Mouse (Mus musculus) granulocyte monocyte progenitor cell, adult 5-6 weeks (primary cell): ENCODE data around the gene Gsk3b. TPM values are rescaled to one million over a fixed set of nuclear protein-coding genes. Genes with fewer than 3 reads are reported as not detected.
"Not testable (repeated sequence)": the region's sequence is repeated elsewhere in the genome, so short reads cannot be mapped to it uniquely, and the experiment has no call there.

Experiments used
- ATAC-seq: replicated peaks from 2 replicates; pipeline ENCODE4 v1.8.0; 2016; ENCODE audit warnings: mild to moderate bottlenecking, moderate TSS enrichment, inconsistent platforms; ENCODE audit not compliant: poor library complexity, severe bottlenecking
- total RNA-seq, 2 experiments: library from RNA; stranded (forward) in 1 of 2; stranded (reverse) in 1 of 2; fragments of 200-712, 200-1000 nt in 1 of 2; fragments of >200 nt in 1 of 2; fragmentation: Nextera tagmentation in 1 of 2; gene quantifications; 2 replicates each; pipeline ENCODE4 v1.2.3; 2014 to 2017

Gene Gsk3b
- total RNA-seq (2014; fragmentation: Nextera tagmentation) (46.8 and 50.9 TPM in 2 replicates), total RNA-seq (2017) (20.0 and 25.5 TPM in 2 replicates)

- ATAC-seq, result peak; percentile 75
Measured at GRCm38 (mm10) chr16:38088629-38089446, at the start of gene Gsk3b. TSS of gene Gsk3b (plus strand) at chr16:38089001.

GRCm38 (mm10) chr16:38042160-38042559 lies 46.6 kb upstream of the Gsk3b start:
- no peak for ATAC-seq

DNA sequence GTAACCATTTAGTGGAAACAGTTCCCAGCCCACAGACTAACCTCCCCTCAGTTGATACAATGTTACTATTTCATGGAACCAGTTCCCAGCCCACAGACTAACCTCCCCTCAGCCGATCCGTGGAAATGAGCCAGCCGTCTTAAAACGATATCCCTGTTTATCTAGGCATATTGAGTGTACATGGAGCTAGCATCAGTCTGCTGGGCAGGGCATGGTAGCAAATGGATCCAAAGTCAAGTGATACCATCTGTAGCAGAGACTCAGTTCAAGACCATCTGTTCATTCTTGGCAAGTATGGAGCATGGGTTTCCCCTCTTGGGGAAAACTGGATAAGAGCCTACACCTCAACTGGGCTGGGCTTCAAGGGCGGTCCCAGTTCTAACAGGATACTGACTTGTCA lies 44.2 kb upstream of the Gsk3b start:
- ATAC-seq, result no peak

- no peak for ATAC-seq
Measured at GRCm38 (mm10) chr16:38047781-38048558, 40.8 kb upstream of the Gsk3b start.

- no peak for ATAC-seq
Measured at GRCm38 (mm10) chr16:38057898-38058297, 30.9 kb upstream of the Gsk3b start.

- no peak for ATAC-seq
Measured at GRCm38 (mm10) chr16:38058836-38059235, 30.0 kb upstream of the Gsk3b start.

DNA sequence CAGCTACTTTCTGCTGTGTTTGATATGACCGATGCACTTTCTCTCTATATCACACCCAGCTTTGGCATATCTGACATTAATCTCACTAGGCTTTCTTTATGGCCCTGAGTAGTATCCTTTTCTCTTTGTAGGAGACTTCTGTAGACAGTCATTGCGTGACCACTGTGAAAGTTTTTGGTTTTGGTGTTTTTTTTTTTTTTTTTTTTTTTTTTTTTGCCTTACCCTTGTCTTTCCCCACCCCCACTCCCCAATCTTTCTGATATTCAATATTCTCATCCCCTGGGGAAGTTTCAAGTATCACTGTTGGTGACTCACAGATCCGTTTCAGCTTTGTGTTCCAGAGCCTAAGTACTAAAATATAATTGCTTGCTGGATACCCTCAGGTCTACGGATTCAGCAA lies 29.2 kb upstream of the Gsk3b start:
- ATAC-seq, result no peak

DNA sequence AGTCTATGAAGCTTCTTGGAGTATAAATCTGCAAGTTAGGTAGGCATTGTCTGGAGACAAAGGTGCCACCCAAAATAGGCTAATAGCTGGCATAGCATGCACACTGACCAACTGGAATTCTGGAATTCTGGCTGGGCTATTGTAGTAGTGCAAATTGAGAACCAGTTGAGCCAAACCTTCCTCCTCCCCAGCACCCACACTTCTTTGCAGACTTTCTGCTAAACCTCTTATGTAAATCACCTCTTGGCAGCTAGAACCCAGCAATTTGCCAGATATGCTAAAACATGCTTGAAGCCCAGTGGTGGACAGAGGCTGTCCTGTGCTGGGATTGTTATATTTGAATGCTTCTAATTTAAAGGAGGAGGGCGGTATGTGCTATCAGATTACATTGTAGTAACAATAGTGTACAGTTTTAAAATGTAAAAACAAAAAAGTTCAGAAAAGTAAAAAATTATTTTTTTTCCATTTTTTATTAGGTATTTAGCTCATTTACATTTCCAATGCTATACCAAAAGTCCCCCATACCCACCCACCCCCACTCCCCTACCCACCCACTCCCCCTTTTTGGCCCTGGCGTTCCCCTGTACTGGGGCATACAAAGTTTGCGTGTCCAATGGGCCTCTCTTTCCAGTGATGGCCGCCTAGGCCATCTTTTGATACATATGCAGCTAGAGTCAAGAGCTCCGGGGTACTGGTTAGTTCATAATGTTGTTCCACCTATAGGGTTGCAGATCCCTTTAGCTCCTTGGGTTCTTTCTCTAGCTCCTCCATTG lies 14.8 kb upstream of the Gsk3b start:
- ATAC-seq, result not testable (repeated sequence)

DNA sequence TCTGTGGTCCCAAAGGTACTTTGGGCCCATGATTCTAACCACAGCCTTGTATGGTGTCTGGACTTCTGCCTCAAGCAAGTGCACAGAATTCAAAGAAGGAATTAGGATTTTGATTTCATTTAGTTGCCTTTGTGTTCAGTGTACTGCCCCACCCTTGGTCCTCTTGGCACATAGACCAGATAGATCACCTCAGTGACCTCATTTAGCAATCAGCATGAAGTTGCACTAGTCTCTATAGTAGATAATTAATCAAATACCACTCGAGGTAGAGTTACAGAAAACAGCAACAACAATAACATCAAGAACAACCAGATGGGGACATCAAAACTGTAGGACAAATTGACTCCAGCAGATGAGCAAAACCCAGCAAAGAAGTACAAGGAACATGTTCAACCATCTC lies 8.6 kb upstream of the Gsk3b start:
- ATAC-seq, result no peak

DNA sequence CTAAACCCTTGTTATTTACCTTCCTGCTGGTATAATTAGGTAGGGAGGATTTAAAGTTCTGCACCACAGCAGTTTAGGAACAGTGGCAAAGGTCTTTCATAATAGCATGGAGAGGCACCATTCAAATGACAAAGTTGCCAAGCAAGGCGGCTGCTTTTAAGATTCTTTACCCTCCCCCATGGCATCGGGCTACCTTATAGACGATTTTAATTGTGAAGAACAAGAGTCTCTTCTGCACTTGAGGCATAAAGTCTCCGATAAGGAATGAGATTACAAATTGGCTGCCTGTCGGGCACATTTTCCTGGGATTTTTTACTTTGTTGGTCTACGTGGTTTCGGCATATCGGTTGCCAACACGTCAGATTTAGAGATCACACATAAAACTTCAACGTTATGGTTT lies 1.6 kb upstream of the Gsk3b start:
- no peak for ATAC-seq

DNA sequence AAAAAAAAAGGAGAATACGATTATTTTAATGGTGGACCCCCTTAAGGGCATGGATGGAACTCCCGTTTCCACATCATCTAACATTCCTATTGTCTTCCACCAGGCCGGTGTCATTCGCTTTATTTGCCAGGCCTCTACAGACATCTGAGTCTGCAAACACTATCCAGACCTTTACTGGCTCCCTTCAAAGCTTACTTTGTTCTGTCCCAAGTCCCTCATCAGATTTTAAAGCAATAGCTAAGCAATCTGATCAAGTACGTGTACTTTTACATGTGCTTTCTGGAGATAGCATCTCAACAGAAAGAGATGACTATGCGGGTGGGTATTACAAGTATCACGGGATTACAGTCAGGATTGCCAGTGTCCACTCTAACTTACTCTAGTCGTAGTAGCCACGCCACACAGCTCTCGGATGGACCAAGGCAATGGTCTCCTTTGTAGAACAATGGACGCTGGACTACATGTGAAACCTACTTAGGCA lies 1.1 kb upstream of the Gsk3b start:
- no peak for ATAC-seq

- ATAC-seq, result no peak
Measured at GRCm38 (mm10) chr16:38088126-38088628, 624 bp upstream of the Gsk3b start.

DNA sequence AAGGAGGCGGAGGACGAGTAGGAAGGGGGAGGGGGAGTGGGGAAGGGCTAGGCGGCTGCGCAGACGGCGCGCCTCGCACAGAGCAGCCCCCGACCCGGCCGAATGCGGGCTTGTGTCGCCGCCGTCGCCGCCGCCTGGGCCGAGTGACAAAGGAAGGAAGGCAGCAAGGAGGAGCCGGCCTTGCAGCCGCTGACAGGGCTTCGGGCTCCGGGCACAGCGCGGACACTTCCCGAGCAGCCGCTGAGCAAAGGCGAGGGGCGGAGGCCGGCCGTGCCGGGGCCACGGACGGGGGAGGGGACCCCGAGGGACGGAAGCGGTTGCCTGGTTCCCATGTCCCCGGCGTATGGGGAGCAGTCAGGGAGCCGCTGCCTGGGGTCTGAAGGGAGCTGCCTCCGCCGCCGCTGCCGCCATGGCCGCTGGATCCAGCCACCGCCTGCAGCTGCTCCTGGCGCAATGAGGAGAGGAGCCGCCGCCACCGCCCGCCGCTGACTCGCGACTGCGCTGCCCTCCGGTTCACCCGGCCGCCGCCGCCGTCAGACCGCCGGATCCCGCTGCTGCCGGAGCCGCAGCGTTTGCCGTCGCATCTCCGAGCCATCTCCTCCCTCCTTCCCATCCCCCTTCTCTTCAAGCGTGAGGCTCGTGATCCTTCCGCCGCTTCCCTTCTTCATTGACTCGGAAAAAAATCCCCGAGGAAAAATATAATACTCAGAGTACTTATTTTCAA lies 808 bp downstream of the Gsk3b start:
- peak; percentile 4 for ATAC-seq

DNA sequence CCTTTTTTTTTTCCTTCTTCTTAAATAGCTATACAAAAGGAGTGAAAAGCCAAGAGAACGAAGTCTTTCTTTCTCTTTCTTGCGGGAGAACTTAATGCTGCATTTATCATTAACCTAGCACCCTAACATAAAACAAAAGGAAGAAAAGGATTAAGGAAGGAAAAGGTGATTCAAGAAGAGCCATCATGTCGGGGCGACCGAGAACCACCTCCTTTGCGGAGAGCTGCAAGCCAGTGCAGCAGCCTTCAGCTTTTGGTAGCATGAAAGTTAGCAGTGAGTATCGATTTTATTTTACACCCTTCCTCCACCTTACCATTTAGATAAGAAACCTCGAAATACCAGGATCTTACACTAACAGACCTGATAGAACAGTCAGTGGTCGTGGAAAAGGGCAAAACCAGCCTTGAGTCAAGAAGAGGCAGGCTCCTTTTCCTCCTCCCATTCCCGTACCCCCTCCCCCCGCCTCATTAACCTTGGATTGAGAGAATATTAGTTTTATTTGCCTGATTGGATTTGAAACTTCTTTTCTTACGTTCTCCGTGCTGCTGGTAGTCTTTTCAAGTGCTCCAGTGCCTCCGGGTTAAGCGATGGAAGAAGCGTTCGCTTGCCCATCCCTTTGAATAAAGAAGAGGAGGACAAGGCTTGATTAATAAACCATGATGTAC lies 1.7 kb downstream of the Gsk3b start:
- no peak for ATAC-seq

GRCm38 (mm10) chr16:38091041-38091440 lies 2.2 kb downstream of the Gsk3b start:
- ATAC-seq, result no peak

GRCm38 (mm10) chr16:38091706-38092105 lies 2.9 kb downstream of the Gsk3b start:
- ATAC-seq, result no peak

GRCm38 (mm10) chr16:38092598-38092997 lies 3.8 kb downstream of the Gsk3b start:
- ATAC-seq, result no peak

GRCm38 (mm10) chr16:38095181-38095851 lies 6.5 kb downstream of the Gsk3b start:
- ATAC-seq, result no peak

GRCm38 (mm10) chr16:38097521-38097920 lies 8.7 kb downstream of the Gsk3b start:
- no peak for ATAC-seq
